Mouse (Mus musculus) cerebellum, adult 11 months (tissue): ENCODE measurements around the gene Bnipl.

Source experiments
- DNase-seq: peaks from one replicate; pipeline ENCODE4 v3.0.0; 2022

Bnipl gene

DNA sequence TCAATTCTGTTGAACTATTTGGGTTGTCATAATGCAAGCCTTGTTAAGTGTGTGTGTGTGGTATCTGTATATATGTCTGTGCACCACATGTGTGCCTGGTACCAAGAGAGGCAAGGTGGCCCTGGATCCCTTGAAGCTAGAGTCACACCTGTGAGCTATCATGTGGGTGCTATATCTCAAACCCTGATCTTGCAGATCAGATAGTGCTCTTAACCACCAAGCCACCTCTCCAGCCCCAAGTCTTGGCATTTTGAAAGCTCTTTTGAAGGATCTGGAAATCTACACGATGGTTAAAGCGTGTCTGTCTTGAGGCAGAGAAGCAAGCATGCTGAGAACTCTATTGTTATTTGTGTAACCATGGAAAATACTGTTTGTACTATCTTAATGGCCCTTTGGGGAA is 40.4 kb downstream of the Bnipl start:
- DNase-seq = no peak

DNA sequence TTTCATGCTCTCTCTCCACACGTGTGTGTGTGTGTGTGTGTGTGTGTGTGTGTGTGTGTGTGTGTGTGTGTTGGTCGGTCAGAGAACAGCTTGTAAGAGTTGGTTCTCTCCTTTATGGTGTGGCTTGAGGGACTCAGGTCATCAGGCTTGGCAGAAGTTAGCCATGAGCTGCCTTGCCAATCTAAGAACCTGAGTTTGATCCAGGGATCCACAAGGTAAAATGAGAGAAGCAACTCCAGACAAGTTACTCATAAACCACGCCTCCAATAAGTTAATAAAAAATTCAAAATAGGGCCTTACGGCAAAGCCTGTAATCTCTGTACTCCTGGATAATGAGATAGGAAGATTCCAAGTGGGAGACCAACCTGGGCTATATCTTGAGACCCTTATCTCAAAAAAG is 42.7 kb downstream of the Bnipl start:
- DNase-seq = no peak

DNA sequence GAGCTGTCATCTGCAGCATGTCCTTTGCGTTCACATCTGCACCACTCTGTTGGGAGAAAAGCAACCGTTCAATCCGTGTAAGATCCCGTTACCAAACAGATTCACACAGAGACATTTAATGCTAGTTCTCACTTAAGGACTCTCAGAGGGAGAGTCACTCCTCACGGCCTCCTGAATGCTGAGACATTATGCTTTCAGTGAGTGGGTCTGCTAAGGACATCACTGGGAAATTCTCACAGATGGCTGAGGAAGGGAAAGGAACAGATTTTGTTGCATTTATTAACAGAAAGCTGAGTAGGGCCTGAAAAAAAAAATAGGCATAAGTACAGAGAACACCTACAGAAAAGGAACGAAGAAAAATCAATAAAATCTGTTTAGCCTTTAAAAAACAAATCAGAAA is 47.1 kb downstream of the Bnipl start:
- DNase-seq = no peak

DNA sequence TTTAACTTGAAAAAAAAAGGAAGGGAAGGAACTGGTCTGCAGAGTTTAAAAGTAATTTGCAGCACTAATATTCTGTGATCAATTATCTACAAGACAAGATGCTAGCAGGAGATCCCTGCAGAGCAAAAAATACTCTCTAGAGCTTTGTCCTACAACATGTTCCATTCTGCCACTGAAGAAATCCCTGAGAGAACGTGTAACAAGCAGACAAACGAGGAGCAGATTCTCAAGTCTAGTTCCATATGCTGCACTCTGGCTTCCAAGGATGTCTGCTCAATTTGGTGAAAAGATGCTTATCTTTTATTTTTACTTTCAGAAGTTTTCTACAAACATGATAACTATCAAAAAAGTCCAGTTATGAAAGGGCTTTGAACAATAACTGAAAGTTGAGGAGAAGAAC is 50.4 kb downstream of the Bnipl start:
- no peak for DNase-seq

DNA sequence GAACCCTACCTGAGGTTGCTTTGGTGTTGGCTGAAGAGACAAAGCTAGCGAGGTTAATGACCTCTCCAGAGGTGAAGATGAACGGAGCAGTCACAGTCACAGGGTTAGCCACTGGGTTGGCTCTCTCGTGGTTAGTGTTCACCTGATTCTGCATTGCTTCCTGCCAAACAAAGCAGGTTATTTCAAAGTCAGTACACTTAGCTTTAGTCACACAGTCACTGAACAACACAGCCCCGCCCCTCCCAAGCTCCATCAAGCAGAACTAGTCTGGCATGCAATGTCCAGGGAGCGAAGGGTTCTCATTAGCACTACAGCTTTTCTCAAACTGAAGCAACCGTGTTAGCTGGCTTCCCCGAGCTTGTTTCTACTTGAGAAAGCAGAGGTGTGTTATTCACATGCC is 50.9 kb downstream of the Bnipl start:
- no peak for DNase-seq

DNA sequence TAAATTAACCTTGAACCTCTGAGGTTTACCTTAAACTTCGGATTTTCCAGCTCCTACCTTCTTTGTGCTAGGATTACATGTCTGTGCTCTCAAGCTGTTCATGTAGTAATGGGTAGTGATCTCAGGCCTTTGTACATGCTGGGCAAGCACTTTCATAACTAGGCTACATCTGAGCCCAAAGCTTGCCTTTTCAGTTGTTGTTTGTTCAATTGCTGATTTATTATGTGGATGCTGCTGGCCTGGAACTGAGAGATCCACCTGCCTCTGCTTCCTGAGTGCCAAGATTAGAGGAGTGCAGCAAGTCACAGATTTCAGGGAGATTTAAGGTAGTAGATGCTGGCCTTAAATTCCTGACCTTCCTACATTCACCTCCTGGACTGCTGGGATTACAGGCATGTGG is 51.9 kb downstream of the Bnipl start:
- DNase-seq = no peak

DNA sequence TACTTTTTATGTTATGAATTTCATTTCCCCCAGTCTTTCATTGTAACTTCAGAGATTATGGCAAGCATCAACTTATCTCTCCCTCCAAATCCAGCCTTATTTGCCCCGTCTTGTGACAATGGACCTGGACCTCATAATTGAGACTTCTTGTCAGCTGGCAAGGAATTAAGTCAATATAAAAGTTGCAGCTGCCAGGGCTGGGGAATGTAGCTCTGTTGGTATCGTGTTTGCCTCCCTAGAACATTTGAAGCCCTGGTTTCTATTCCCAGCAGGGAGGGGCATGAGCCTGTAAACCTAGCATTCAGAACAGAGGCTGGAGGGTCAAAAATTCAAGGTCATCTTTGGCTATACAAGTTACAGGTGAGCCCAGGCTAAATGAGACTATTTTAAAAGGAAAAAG is 55.2 kb downstream of the Bnipl start:
- DNase-seq = no peak

DNA sequence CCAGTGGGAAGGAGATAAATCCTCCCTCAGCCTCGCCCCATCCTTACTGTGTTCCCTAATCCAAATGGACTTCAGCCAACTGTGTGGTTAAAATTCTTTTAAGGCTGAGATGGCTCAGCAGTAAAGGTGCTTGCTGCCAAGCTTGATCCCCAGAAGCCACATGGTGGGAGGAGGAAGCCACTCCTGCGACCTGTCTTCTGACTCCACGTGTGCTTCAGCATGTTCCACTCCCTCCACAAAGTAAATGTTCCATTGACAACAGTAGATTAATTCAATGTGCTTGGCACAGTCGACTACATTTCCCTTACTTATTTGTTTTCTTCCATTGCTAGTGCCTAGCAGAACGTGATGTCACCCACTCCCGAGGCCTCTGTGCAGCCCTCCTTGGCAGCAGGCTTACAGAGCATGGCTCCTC is 56.3 kb downstream of the Bnipl start:
- no peak for DNase-seq
